Mouse (Mus musculus): ENCODE results near the gene Gsto2.

GRCm38 (mm10) chr19:47914191-47914590 is 48.9 kb downstream of the Gsto2 start:
- TF ChIP-seq CTCF (IDR thresholded peaks at IDR 0.05; ENCODE audit: low read depth, low read length), result no peak
- no peak for TF ChIP-seq POLR2A (IDR thresholded peaks at IDR 0.05; ENCODE audit: borderline replicate concordance, low read depth, low read length)
